In the genomic region with DNA sequence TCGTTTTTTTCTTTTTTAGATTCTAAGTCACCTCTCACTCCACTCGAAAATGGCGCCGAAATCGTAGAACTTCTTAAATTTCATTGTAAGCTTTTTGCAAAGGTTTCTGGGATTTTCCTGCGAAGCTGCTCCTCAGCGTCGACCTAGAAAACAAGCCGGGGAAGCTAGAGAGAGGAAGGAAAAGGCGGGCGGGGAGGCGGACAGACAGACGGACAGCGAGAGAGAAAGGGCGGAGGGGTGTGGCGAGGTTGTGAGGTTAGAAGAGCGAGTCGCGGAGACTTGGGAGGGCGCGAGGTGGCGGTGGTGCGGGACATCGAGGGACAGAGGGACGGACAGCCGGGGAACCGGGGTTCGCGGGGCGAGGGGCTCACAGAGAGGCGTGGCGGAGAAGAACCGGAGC, we compare ENCODE assay signal across 8 mouse cellular contexts.
DNase-seq lines count a peak whose midpoint lies in the region; ATAC-seq and TF ChIP-seq lines count a peak whose summit lies in the region.

No protein-coding gene starts in this region.

- peak; percentile 50 for ATAC-seq in intestine, embryonic 16.5 days
- ATAC-seq in liver, postnatal 0 days = peak; percentile 57
- ATAC-seq in neural tube, embryonic 14.5 days (ENCODE audit: low read depth) = no peak; the same call in 1 of the 2 replicates

- peak overlapping the region; percentile 87 for H3K27ac ChIP-seq in intestine, embryonic 16.5 days (ENCODE audit: low read length)
- H3K27ac ChIP-seq in liver, postnatal 0 days (ENCODE audit: low read depth) = peak overlapping the region; percentile 81
- H3K27ac ChIP-seq in neural tube, embryonic 14.5 days (ENCODE audit: low read depth, low read length) = no peak overlapping the region

- intact Hi-C loops in gastrocnemius, postnatal 14 days (cut with DNase I; ENCODE audit: low total_unique reads) = no loop called here

- H3K4me1 ChIP-seq in intestine, embryonic 16.5 days (ENCODE audit: control insufficient read depth, insufficient read depth, low read length) = no peaks in the 10 kb centered on the region
- peaks cover 7% of the 10 kb centered on the region for H3K4me1 ChIP-seq in liver, postnatal 0 days (ENCODE audit: insufficient read depth)
- H3K4me1 ChIP-seq in neural tube, embryonic 14.5 days (ENCODE audit: control insufficient read depth, insufficient read depth, low read length) = no peaks in the 10 kb centered on the region

- 0 out of 2 replicates have a peak, but pooled peaks cover 4% of the 10 kb centered on the region for H3K27me3 ChIP-seq in intestine, embryonic 16.5 days (replicated peaks; ENCODE audit: control insufficient read depth, insufficient read depth, low read length)
- H3K27me3 ChIP-seq in liver, postnatal 0 days (ENCODE audit: insufficient read depth, low read length) = peaks cover 19% of the 10 kb centered on the region
- no peaks in the 10 kb centered on the region; the same call in 1 of the 2 replicates for H3K27me3 ChIP-seq in neural tube, embryonic 14.5 days (ENCODE audit: control insufficient read depth, insufficient read depth, low read length)

- H3K4me3 ChIP-seq in intestine, embryonic 16.5 days (ENCODE audit: low read length) = peak overlapping the region; percentile 59
- H3K4me3 ChIP-seq in liver, postnatal 0 days (ENCODE audit: low read depth, low read length) = peak overlapping the region; percentile 68
- H3K4me3 ChIP-seq in neural tube, embryonic 14.5 days (ENCODE audit: low read depth, low read length) = peak overlapping the region; percentile 34

- H3K9ac ChIP-seq in intestine, embryonic 16.5 days (ENCODE audit: low read depth, low read length) = peak overlapping the region; percentile 78
- peak overlapping the region; percentile 74 for H3K9ac ChIP-seq in liver, postnatal 0 days (replicated peaks)
- H3K9ac ChIP-seq in neural tube, embryonic 14.5 days (replicated peaks; ENCODE audit: low read depth, low read length) = peak overlapping the region; percentile 8; the same call in 1 of the 2 replicates

- peak; percentile 61 for DNase-seq in adrenal gland, adult 2 months
- DNase-seq in adrenal gland, adult 8-10 months = no peak
- peak; percentile 63 for DNase-seq in adipocyte (ENCODE audit: low spot score)
- DNase-seq in gastrocnemius, postnatal 14 days = peak; percentile 44
- peak; percentile 51 for DNase-seq in liver, postnatal 0 days
- DNase-seq in ovary, postnatal 14 days (ENCODE audit: low spot score) = no peak

- WGBS in intestine, embryonic 16.5 days = 18% methylated on average over 19 of the region's 33 CpGs
- WGBS in liver, postnatal 0 days (ENCODE audit: insufficient replicate concordance) = 20% methylated on average over 25 of the region's 33 CpGs
- WGBS in neural tube, embryonic 14.5 days = 24% methylated on average over 30 of the region's 33 CpGs

- no peaks in the 10 kb centered on the region for H3K36me3 ChIP-seq in intestine, embryonic 16.5 days (ENCODE audit: control insufficient read depth, insufficient read depth, low read length)
- H3K36me3 ChIP-seq in liver, postnatal 0 days (replicated peaks; ENCODE audit: insufficient read depth, low read length) = no peaks in the 10 kb centered on the region
- no peaks in the 10 kb centered on the region for H3K36me3 ChIP-seq in neural tube, embryonic 14.5 days (ENCODE audit: control insufficient read depth, insufficient read depth, low read length)

- TF ChIP-seq EP300 in liver, postnatal 0 days (IDR thresholded peaks at IDR 0.05; ENCODE audit: low read depth) = no peak

- H3K9me3 ChIP-seq in intestine, embryonic 16.5 days (ENCODE audit: control insufficient read depth, low read length) = no peaks in the 10 kb centered on the region
- H3K9me3 ChIP-seq in liver, postnatal 0 days (ENCODE audit: low read length) = no peaks in the 10 kb centered on the region
- H3K9me3 ChIP-seq in neural tube, embryonic 14.5 days (ENCODE audit: control insufficient read depth, low read length) = no peaks in the 10 kb centered on the region

- H3K4me2 ChIP-seq in intestine, embryonic 16.5 days (ENCODE audit: low read depth, low read length) = peak overlapping the region; percentile 52
- peak overlapping the region; percentile 78 for H3K4me2 ChIP-seq in liver, postnatal 0 days (ENCODE audit: low read depth, low read length)
- peak overlapping the region; percentile 42 for H3K4me2 ChIP-seq in neural tube, embryonic 14.5 days (ENCODE audit: low read depth, low read length)

- TF ChIP-seq CTCF in liver, postnatal 0 days (IDR thresholded peaks at IDR 0.05; ENCODE audit: low read depth) = no peak

Comparison
In these comparisons a context has a peak if more than half of its experiments do, and no peak if none do; other contexts are left out.
1. DNase-seq: peak in adrenal gland, adult 2 months (single experiment), adipocyte (single experiment), gastrocnemius, postnatal 14 days (single experiment) and liver, postnatal 0 days (single experiment); none in adrenal gland, adult 8-10 months (single experiment) and ovary, postnatal 14 days (single experiment).
2. H3K9ac ChIP-seq: peak in every context shown above with its lines; median percentile 78 in intestine, embryonic 16.5 days; 74 in liver, postnatal 0 days; 8 in neural tube, embryonic 14.5 days.
3. Peak in every context shown above with its lines, with median percentiles within 50 percentile points of each other: H3K4me2 ChIP-seq and H3K4me3 ChIP-seq.